Mouse (Mus musculus): Measurements from ENCODE around the gene Iars. TPM values are rescaled to one million over a fixed set of nuclear protein-coding genes. Genes with fewer than 3 reads are reported as not detected.
A peak's percentile ranks its signal among the peaks of the same experiment; 100 is the strongest.

Iars gene
- total RNA-seq (2021): 10 to 100 TPM; 54.4 to 61.1 TPM
- long read RNA-seq, experiment 1, full-length matches to known transcripts: 20 of 33 reads
- long read RNA-seq, experiment 1, partial matches to known transcripts: 9 of 33 reads
- long read RNA-seq, experiment 1, other reads (novel, unspliced or antisense): 4 of 33 reads
- long read RNA-seq, experiment 2, full-length matches to known transcripts: 22 of 26 reads
- long read RNA-seq, experiment 2, partial matches to known transcripts: 2 of 26 reads
- long read RNA-seq, experiment 2, other reads (novel, unspliced or antisense): 2 of 26 reads

DNA sequence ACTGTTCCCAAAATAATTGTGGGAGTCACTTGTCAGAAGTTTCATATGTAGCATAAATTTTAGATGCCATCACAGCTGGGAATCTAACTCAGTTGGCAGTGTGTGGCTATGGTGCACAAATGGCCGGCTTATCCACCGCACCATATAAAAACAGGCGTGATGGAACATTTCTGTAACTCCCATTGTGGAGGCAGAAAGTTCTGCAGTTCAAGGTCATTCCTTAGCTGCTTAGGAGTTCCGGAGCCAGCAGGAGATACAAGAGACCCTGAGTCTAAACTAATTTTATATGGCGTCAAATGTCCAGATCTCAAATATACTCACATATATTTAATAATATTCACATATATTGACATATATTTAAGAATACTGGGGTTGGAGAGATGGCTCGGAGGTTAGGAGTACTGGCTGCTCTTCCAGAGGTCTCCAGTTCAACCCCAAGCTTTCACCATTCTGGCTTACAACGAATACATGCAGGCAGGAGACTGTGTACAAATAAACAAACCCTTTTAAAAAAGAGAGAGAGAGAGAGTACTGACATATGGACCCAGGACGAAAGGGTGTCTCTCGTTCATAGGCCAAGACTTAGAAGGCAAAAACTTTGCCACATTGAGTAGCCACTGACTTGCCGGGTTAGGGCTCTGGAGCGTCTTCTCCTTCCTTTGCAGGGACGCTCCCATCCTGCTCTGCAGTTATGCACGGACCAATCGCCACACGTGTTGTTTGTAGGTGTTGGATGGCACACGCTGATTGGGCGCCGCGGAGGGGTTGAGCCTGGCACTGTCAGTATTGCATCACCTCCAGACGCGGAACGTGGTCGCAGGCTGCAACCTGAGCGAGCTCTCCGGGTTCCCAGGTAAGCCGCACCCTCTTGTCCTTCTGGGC lies at the start of gene Iars:
Gene Iars, plus strand, starts transcription at position 750 of the 882 bp plus-strand sequence.
- DNase-seq: peak; percentile 97 to 99
- intact Hi-C loops (cut with DNase I): no loop called here

- DNase-seq: no peak
- intact Hi-C loops (cut with DNase I): loop anchor here (5.0 kb wide), 3 partner anchors 83 to 313 kb away; no protein-coding TSS in a partner anchor
Measured at GRCm38 (mm10) chr13:49639965-49640364, 41.9 kb upstream of the Iars start.

GRCm38 (mm10) chr13:49642650-49643049 lies 39.2 kb upstream of the Iars start:
- intact Hi-C loops (cut with DNase I): loop anchor here (5.0 kb wide), 3 partner anchors 85 to 315 kb away; no protein-coding TSS in a partner anchor
- DNase-seq: no peak

- intact Hi-C loops (cut with DNase I): loop anchor here (5.0 kb wide), 3 partner anchors 87 to 317 kb away; no protein-coding TSS in a partner anchor
- DNase-seq: no peak
Measured at GRCm38 (mm10) chr13:49643669-49644362, 38.1 kb upstream of the Iars start.

DNA sequence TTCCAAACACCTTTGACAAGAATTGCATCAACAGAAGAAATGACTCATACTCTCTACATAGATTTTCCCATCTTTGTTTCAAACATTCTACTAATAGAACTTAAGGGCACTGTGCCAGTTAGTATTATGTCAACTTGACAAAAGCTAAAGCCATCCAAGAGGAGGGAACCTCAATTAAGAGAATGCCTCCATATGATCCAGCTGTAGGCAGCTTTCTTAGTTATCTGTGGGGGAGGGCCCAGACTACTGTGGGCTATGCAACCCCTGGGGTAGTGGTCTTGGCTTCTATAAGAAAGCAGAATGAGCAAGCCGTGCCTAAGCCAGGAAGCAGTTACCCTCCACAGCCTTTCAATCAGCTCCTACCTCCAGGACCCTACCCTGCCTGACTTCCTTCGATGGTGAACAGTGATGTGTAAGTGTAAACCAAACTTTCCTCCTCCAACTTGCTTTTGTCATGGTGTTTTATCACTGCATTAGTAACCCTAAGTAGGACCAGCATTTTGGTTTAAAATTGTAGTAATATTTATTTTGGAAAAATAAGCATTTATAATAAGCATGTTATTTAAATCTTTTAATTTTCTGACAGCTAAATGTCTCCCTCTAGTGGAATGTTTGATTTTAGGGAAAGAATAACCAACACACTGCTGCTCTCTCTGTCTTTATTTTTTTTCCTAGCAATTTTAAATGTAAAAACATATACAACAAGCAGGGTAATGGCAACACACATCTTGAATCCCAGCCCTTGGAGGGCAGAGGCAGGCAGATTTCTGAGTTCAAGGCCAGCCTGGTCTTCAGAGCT lies 37.0 kb upstream of the Iars start:
- intact Hi-C loops (cut with DNase I): loop anchor here (1.0 to 5.0 kb wide), 4 partner anchors 88 to 318 kb away; no protein-coding TSS in a partner anchor
- no peak for DNase-seq

GRCm38 (mm10) chr13:49646019-49646418 lies 35.9 kb upstream of the Iars start:
- intact Hi-C loops (cut with DNase I): no loop called here
- no peak for DNase-seq

GRCm38 (mm10) chr13:49651136-49651535 lies 30.8 kb upstream of the Iars start:
- DNase-seq: no peak
- intact Hi-C loops (cut with DNase I): loop anchor here (10.0 kb wide), 1 partner anchor 436 kb away; the partner anchor contains the start of gene Card19

DNA sequence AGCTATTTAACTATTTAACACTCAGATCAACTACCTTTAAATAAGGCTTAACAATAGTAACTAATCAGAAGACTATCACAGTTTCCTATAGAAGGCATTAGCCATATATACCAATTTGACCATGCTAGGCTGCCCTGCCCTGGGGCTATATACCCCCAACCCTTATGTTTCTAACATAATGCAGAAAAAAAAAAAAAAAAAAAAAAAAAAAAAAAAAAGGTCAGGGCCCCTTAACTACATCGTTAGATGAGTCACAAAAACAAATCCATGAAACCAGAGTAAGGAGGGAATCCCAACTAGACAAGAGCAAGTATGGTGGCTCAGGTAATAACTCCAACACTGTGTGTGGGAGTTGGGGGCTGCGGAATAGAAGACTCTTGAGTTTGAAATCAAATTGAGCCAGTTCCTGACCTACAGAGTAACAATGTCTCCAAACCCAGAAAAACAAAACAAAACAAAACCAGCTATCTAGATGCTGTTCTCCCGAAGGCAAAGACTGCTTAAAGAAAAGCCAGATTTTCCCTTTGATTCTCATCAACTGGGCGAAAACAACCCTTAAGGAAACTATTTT lies 30.0 kb upstream of the Iars start:
- DNase-seq: no peak
- intact Hi-C loops (cut with DNase I): loop anchor here (10.0 kb wide), 1 partner anchor 437 kb away; the partner anchor contains the start of gene Card19

DNA sequence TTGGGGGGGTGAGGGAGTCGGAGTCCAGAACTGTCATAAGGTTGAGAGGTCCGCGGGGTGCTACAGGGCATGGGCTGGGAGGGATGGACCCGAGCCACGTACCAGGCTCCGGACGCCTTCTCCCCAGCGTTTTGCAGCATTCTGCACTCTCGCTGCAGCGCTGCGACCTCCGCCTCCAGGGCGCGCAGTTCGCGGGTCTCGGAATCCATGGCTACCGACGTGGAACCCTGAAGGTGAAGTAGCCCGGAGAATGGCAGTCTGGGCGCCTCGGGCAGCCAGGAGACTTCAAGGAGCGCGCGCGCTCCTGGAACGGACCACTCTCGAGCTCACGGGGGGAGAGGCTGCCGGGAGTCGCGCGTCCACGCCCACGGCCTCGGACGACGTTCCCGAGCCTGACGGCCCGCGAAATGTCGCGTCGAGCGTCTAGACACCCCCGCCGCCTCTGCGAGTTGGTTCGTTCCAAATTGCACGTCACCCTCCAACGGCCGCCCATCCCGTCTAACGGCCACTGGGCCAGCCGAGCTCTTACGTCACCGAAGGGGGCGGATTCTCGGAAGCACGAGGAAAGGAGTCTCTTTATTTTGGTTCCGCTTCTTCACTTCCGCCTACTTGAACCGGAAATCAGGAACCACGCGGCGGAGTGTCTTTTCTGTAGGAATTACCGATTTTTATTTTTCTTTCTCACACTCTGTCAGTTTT lies 29.3 kb upstream of the Iars start, which contains the start of the genes Cenpp and Nol8:
Gene Cenpp, minus strand, starts transcription at position 305 of the 699 bp plus-strand sequence.
Gene Nol8, plus strand, starts transcription at position 598 of the 699 bp plus-strand sequence.
- intact Hi-C loops (cut with DNase I): loop anchor here (10.0 kb wide), 1 partner anchor 438 kb away; the partner anchor contains the start of gene Card19
- DNase-seq: peak; percentile 99 to 100

DNA sequence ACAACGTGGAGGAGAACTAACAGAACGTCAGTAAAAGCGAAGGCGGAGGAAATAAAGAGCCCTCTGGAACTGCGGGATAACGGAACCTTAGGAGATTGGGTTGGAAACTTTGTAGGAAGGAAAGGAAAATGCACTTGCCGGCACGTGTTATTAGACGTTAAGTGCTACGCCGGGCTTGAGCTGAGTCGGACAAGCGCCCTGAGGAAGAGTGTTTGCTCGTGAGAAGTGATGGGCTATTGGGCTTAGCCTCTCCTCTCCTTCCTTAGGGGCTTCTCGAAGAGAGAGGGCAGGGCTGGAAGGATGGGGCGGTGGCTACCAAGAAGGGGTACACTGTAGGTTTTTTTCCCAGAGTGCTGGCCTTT lies 28.7 kb upstream of the Iars start:
- DNase-seq: no peak
- intact Hi-C loops (cut with DNase I): loop anchor here (10.0 kb wide), 1 partner anchor 438 kb away; the partner anchor contains the start of gene Card19

DNA sequence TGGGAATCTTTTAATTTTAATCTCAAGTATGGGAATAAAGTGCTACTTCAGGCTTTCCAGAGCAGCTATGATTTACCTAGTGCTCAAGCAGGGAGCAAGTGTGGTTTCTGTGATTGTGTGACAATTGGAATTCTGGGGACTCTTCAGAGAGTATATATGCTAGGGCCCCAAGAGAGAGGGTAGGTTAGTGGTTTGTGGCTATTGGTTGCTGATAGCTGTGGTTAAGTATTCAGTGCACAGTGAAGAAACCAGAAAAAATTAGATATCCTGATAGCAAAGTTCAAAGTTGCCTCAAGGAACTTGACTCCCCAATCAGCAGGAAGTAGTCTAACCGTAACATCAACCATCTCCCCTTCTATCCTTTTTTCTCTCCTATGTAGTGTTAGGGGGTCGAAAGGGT lies 4.1 kb upstream of the Iars start:
- DNase-seq: no peak
- intact Hi-C loops (cut with DNase I): no loop called here

GRCm38 (mm10) chr13:49682233-49682846 lies 440 bp downstream of the Iars start:
- intact Hi-C loops (cut with DNase I): no loop called here
- peak in 1 of 2 experiments; percentile 3 for DNase-seq

DNA sequence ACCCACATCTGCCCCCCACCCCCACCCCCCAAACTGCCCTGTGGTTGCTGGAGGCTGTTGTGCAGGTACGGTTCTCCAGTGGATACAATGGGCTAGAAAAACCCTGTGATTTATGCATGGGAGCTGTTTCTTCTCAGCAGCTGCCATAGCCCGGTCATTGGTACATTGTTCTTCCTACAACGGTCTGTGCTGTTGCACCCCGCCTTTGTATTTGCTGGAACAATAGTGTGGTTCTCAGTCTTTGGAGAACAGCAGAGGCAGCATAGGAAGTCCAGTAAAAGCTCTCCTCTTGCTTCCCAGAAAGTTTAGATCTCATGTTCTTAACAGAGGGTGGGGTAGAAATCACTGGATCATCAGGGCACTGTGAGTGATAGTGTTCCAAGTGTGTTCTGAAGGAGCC lies 2.4 kb downstream of the Iars start:
- no peak for DNase-seq
- intact Hi-C loops (cut with DNase I): no loop called here

- intact Hi-C loops (cut with DNase I): no loop called here
- DNase-seq: no peak
Measured at GRCm38 (mm10) chr13:49691056-49691455, 9.2 kb downstream of the Iars start.

DNA sequence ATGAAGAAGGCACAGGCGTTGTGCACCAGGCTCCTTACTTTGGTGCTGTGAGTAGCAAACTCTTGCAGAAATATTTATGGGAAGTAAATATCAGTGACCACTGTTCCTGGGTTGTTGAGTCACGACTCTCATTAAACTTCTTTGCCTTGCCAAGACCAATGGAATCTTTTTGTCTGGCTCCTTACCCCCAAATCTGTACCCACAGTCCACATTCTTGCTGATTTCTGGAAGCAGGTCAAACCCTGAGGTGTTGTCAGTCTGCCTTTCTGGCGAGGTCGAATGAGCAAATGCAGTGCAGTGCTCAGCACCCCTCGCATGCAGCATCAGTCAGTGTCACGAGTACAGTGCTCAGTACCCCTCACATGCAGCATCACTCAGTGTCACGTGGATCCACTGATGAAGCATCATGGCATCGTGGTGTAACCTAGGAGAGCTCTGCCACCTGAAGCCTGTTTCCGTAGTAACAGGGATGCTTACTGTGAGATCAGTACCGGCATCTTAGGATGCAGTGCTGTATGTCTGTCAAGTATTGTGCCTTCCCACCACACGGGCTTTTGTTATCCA lies 21.4 kb downstream of the Iars start:
- intact Hi-C loops (cut with DNase I): no loop called here
- DNase-seq: no peak

DNA sequence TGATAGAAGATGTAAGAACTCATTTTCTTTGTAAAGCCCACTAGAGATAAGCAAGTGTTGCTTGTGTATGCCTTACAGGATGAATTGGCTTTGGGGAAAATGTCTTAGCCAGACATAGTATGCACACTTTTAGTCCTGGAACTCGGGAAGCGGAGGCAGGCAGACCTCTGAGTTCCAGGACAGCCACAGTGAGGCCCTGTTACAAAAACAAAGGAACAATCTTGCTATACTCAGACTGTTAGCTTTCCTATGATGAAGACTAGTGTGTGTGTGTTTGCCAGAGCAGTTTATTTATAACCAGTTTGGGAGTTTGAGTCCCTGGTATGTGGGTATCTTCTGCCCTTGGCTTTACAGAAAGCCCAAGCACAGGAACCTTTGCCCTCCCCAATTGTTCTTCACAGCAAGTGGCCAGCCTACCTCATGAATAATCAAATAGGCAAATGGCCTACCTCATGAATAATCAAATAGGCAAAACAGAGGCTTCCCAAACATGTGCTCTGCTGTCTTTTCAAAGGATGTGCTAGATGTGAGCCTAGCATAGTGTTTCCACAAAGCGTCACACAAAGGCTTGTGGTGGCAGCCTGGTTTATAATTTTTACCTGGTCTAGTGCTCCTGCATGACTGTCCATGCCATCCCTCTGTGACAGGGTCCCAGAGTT lies 24.3 kb downstream of the Iars start:
- intact Hi-C loops (cut with DNase I): no loop called here
- DNase-seq: no peak

GRCm38 (mm10) chr13:49708311-49708710 lies 26.4 kb downstream of the Iars start:
- DNase-seq: no peak
- intact Hi-C loops (cut with DNase I): no loop called here

Measured in heart, postnatal 14 days (tissue).